Mouse (Mus musculus) lung, embryonic 15.5 days (tissue): ENCODE measurements around the gene Wasf2. TPM values are rescaled to one million over a fixed set of nuclear protein-coding genes. Genes with fewer than 3 reads are reported as not detected.

Source experiments
- ATAC-seq: fragments of 200-750 bp; cut with Nextera tagmentation; 2 replicates; pipeline ENCODE4 v1.8.0; 2017; ENCODE audit warnings: moderate number of reproducible peaks, borderline replicate concordance; ENCODE audit not compliant: low FRiP score, low TSS enrichment; ENCODE audit errors: extremely low read depth
- H3K27ac ChIP-seq: fragments of 300-500 bp; sonication (generic); 2 replicates; pipeline ENCODE4 v1.5.1; 2015; ENCODE audit warnings: moderate library complexity, mild to moderate bottlenecking, inconsistent platforms
- H3K27me3 ChIP-seq: fragments of 300-500 bp; sonication (generic); 2 replicates; pipeline ENCODE4 v1.6.1; 2015; ENCODE audit warnings: inconsistent platforms
- H3K36me3 ChIP-seq: fragments of 300-500 bp; sonication (generic); 2 replicates; pipeline ENCODE4 v1.6.1; 2015; ENCODE audit warnings: inconsistent platforms
- H3K4me1 ChIP-seq: fragments of 300-500 bp; sonication (generic); 2 replicates; pipeline ENCODE4 v1.6.1; 2015; ENCODE audit warnings: inconsistent platforms
- H3K4me2 ChIP-seq: fragments of 300-500 bp; sonication (generic); 2 replicates; pipeline ENCODE4 v1.6.1; 2015; ENCODE audit warnings: inconsistent platforms, mild to moderate bottlenecking, moderate library complexity
- H3K4me3 ChIP-seq: fragments of 300-500 bp; sonication (generic); 2 replicates; pipeline ENCODE4 v1.5.1; 2015; ENCODE audit warnings: mild to moderate bottlenecking, inconsistent platforms
- H3K9ac ChIP-seq: fragments of 300-500 bp; sonication (generic); 2 replicates; pipeline ENCODE4 v1.6.1; 2015; ENCODE audit warnings: inconsistent platforms
- H3K9me3 ChIP-seq: fragments of 300-500 bp; sonication (generic); 2 replicates; pipeline ENCODE4 v1.6.1; 2016; ENCODE audit warnings: inconsistent platforms
- WGBS: fragments of 180-500 bp; shearing (Covaris S2); methylation state at CpG from one replicate; pipeline ENCODE4 v1.1.7; 2015; 5-methylcytosine and 5-hydroxymethylcytosine counted together
- polyA plus RNA-seq: library from polyadenylated mRNA; unstranded; fragments of >200 nt; fragmentation: Nextera tagmentation; extraction: Ambion mirVana; gene quantifications from 2 replicates; pipeline ENCODE4 v1.2.1, GENCODE M21; 2015

Gene Wasf2
- polyA plus RNA-seq, 1 experiment from 2014 or later: 120 TPM

DNA sequence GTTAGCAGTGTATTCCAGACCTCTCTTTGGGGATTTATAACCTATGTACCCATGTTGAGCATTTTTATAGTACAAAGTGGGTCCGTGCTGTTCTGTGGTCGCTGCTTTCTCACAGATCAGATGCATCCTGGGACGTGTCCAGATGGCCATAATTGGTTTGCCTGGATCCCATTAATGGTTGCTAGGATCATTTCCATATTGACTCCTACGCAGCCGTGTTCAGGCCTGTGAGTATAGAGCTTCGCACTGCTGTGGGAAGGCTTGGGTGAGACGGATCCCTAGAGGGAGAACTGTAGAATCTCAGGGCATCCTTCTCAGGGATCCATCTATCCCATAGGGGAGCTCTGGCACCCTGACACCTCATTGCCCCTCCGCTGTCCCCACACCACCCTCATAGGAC lies 99.3 kb downstream of the Wasf2 start:
- H3K4me3 ChIP-seq: no peak overlapping the region
- 80% methylated on average over 8 of the region's 8 CpGs for WGBS
- no peak overlapping the region for H3K9ac ChIP-seq
- ATAC-seq: no peak
- H3K4me2 ChIP-seq: no peak overlapping the region
- H3K36me3 ChIP-seq: no peaks in the 10 kb centered on the region
- H3K4me1 ChIP-seq: no peaks in the 10 kb centered on the region
- no peaks in the 10 kb centered on the region for H3K27me3 ChIP-seq
- no peaks in the 10 kb centered on the region for H3K9me3 ChIP-seq
- H3K27ac ChIP-seq: no peak overlapping the region

DNA sequence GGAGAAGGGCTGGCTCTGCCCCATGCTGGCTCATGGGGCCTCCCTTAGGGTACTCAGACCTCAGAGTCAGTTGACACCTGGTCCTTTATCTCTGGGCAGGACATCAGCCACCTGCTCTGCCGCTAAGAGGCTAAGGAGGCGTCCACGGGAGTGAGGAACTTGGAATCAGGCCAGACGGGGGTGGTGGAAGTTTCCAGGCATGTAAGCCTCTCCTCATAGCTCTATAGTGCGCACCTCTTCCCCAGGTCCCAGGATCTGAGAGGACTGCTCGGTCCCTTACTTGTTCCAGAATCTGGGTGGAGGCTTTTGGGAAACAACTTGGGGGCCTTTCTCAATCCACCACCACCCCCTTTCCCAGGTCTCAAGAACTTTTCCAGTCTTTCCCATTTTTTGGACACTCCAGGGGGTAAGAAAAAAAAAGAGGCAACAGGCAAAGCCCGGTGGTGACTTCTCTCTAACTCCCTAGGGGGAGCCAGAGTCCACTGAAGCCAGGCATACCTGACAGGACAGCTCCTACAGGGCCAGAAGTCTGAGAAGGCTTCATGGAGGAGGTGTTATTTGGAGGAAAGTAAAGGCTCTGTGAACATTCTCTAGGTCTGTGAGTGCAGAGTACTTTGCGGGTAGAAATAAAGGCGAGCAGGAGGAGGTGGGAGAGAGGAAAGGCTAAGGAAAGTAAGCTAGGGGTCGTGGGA lies 103.1 kb downstream of the Wasf2 start:
- no peak overlapping the region for H3K27ac ChIP-seq
- H3K9ac ChIP-seq: no peak overlapping the region
- no peak overlapping the region for H3K4me3 ChIP-seq
- no peaks in the 10 kb centered on the region for H3K4me1 ChIP-seq
- ATAC-seq: no peak
- no peaks in the 10 kb centered on the region for H3K27me3 ChIP-seq
- no peaks in the 10 kb centered on the region for H3K36me3 ChIP-seq
- no peak overlapping the region for H3K4me2 ChIP-seq
- 27% methylated on average over 10 of the region's 10 CpGs for WGBS
- H3K9me3 ChIP-seq: no peaks in the 10 kb centered on the region

DNA sequence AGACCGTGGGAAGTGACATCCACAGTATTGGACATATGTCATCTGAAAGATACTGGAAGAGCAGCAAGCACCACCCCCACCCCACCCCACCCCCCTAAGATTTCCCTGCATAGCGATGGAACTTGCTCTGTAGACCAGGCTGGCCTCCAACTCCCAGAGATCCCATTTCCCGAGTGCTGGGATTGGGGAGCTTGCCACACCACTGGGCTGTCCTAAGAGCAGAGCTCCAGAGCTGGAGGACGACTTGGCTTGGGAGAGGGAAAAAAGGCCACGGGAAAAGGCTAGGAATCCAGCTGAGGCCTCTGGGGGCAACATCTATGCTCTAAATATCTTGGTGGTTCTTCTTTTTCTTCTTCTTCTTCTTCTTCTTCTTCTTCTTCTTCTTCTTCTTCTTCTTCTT lies 104.5 kb downstream of the Wasf2 start:
- H3K27me3 ChIP-seq: no peaks in the 10 kb centered on the region
- H3K4me1 ChIP-seq: no peaks in the 10 kb centered on the region
- WGBS: 52% methylated on average over 5 of the region's 5 CpGs
- ATAC-seq: no peak
- no peaks in the 10 kb centered on the region for H3K36me3 ChIP-seq
- no peak overlapping the region for H3K27ac ChIP-seq
- H3K9me3 ChIP-seq: no peaks in the 10 kb centered on the region
- no peak overlapping the region for H3K4me2 ChIP-seq
- no peak overlapping the region for H3K9ac ChIP-seq
- no peak overlapping the region for H3K4me3 ChIP-seq

GRCm38 (mm10) chr4:133235415-133235814 lies 105.1 kb downstream of the Wasf2 start:
- Histone ChIP-seq H3K27me3 (no peaks in the 10 kb centered on the region), H3K36me3 (no peaks in the 10 kb centered on the region), H3K4me2 (no peak overlapping the region), H3K4me3 (no peak overlapping the region), H3K9me3 (no peaks in the 10 kb centered on the region), H3K27ac (no peak overlapping the region), H3K4me1 (peaks cover 1% of the 10 kb centered on the region), H3K9ac (no peak overlapping the region)
- 77% methylated on average over 5 of the region's 5 CpGs for WGBS
- no peak for ATAC-seq

DNA sequence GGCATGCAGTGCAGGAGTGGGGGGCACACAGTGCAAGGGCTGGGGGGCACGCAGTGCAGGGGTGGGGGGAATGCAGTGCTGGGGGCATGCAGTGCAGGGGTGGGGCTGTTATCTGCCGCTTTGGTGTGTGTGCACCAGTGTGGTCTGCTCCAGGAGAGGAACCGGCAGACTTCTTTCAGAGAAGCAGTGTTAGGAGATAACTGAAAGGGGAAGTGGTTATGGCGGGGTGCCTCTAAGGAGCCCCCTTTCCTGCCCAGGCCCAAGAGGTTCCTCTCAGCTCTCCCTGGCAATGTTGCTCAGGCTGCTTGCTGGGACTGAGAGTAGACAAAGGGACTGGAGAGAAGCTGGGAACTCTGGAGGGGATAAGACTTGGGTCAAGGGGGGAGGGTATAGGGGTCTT lies 107.6 kb downstream of the Wasf2 start:
- Histone ChIP-seq H3K27me3 (0 out of 2 replicates have a peak, but pooled peaks cover 8% of the 10 kb centered on the region), H3K9me3 (no peaks in the 10 kb centered on the region), H3K36me3 (no peaks in the 10 kb centered on the region), H3K4me3 (no peak overlapping the region), H3K27ac (no peak overlapping the region), H3K4me1 (peaks cover 11% of the 10 kb centered on the region), H3K4me2 (no peak overlapping the region), H3K9ac (no peak overlapping the region)
- whole genome bisulfite sequencing: 57% methylated on average over 4 of the region's 4 CpGs
- ATAC-seq: no peak

DNA sequence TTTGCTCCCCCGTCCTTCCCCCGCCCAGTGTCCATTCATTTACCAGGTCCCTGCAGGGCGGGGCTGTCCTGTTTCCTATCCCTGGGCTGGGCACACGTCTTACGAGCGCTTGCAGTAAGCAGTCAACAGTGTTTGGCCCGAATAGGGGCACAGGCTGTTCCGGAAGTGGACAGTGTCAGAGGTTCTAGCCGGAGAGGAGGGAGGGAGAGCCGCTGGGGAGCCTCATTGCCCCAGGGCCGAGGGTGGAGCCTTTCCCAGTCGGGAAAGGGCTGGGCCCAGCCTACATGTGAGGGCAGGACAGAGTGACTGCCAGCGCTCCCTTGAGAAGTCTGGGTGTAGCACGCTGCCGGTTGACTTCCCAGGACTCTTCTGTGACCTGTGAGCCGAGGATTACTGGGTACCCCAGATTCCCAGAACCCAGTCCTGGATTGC lies 110.2 kb downstream of the Wasf2 start, which contains the start of gene Map3k6:
Gene Map3k6, plus strand, starts transcription at position 329 of the 432 bp plus-strand sequence.
- H3K9me3 ChIP-seq: no peaks in the 10 kb centered on the region
- 4% methylated on average over 16 of the region's 16 CpGs for WGBS
- peak within 1 kb of the TSS; percentile 92 for H3K4me2 ChIP-seq
- H3K4me3 ChIP-seq: peak within 1 kb of the TSS; percentile 53
- no peaks in the 10 kb centered on the region for H3K36me3 ChIP-seq
- H3K4me1 ChIP-seq: peaks cover 11% of the 10 kb centered on the region
- peaks cover 19% of the 10 kb centered on the region; the same call in 1 of the 2 replicates for H3K27me3 ChIP-seq
- peak within 1 kb of the TSS; percentile 60 for H3K9ac ChIP-seq
- H3K27ac ChIP-seq: peak within 1 kb of the TSS; percentile 79
- ATAC-seq: peak; percentile 74

GRCm38 (mm10) chr4:133240934-133241908 lies 110.9 kb downstream of the Wasf2 start:
- Histone ChIP-seq H3K9ac (peak overlapping the region; percentile 60), H3K4me2 (peak overlapping the region; percentile 92), H3K9me3 (no peaks in the 10 kb centered on the region), H3K27me3 (peaks cover 26% of the 10 kb centered on the region; the same call in 1 of the 2 replicates), H3K27ac (peak overlapping the region; percentile 79), H3K4me1 (peaks cover 11% of the 10 kb centered on the region), H3K36me3 (no peaks in the 10 kb centered on the region), H3K4me3 (peak overlapping the region; percentile 53)
- WGBS: under 1% methylated on average over 77 of the region's 78 CpGs
- peak; percentile 92 for ATAC-seq

GRCm38 (mm10) chr4:133241910-133242309 lies 111.6 kb downstream of the Wasf2 start:
- Histone ChIP-seq H3K27ac (no peak overlapping the region), H3K4me2 (peak overlapping the region; percentile 92), H3K9ac (no peak overlapping the region), H3K27me3 (peaks cover 33% of the 10 kb centered on the region), H3K9me3 (no peaks in the 10 kb centered on the region), H3K36me3 (no peaks in the 10 kb centered on the region), H3K4me1 (peaks cover 11% of the 10 kb centered on the region), H3K4me3 (peak overlapping the region; percentile 53)
- no peak for ATAC-seq
- WGBS: 19% methylated on average over 11 of the region's 11 CpGs

GRCm38 (mm10) chr4:133242710-133243109 lies 112.4 kb downstream of the Wasf2 start:
- H3K4me1 ChIP-seq: peaks cover 11% of the 10 kb centered on the region
- no peak overlapping the region for H3K4me2 ChIP-seq
- H3K27me3 ChIP-seq: peaks cover 41% of the 10 kb centered on the region
- no peak for ATAC-seq
- no peaks in the 10 kb centered on the region for H3K9me3 ChIP-seq
- no peak overlapping the region for H3K27ac ChIP-seq
- no peak overlapping the region for H3K4me3 ChIP-seq
- 61% methylated on average over 9 of the region's 9 CpGs for WGBS
- no peaks in the 10 kb centered on the region for H3K36me3 ChIP-seq
- H3K9ac ChIP-seq: no peak overlapping the region

GRCm38 (mm10) chr4:133243538-133243937 lies 113.2 kb downstream of the Wasf2 start:
- Histone ChIP-seq H3K27me3 (peaks cover 49% of the 10 kb centered on the region), H3K9ac (no peak overlapping the region), H3K4me1 (peaks cover 11% of the 10 kb centered on the region), H3K4me2 (0 out of 2 replicates have a peak overlapping the region, but pooled peaks have one; percentile 9), H3K27ac (no peak overlapping the region), H3K4me3 (no peak overlapping the region), H3K36me3 (no peaks in the 10 kb centered on the region), H3K9me3 (no peaks in the 10 kb centered on the region)
- WGBS: 18% methylated on average over 12 of the region's 13 CpGs
- no peak for ATAC-seq

GRCm38 (mm10) chr4:133244289-133244688 lies 114.0 kb downstream of the Wasf2 start:
- Histone ChIP-seq H3K4me3 (no peak overlapping the region), H3K9ac (no peak overlapping the region), H3K27ac (no peak overlapping the region), H3K4me2 (no peak overlapping the region), H3K9me3 (no peaks in the 10 kb centered on the region), H3K4me1 (peaks cover 11% of the 10 kb centered on the region), H3K36me3 (no peaks in the 10 kb centered on the region), H3K27me3 (peaks cover 56% of the 10 kb centered on the region)
- 76% methylated on average over 1 of the region's 1 CpGs for WGBS
- no peak for ATAC-seq

DNA sequence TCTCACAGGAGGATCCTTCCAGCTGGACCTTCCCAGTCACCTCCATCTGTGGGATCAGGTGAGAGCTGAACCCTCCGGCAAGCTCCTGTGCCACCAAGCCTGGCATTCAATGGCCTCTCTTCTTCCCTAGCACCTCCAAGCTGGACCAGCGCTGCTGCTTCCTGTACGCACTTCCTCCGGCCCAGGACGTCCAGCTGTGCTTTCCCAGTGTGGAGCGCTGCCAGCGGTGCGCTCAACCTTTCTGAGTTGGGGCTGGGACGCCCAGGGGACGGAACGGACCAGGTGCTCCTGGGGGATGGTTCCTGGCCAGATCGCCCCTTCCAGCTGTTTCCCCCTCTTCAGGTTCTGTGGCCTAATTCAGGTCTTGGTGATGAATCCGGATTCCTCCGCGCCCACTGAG lies 116.8 kb downstream of the Wasf2 start:
- 20% methylated on average over 15 of the region's 15 CpGs for WGBS
- Histone ChIP-seq H3K4me1 (peaks cover 14% of the 10 kb centered on the region), H3K36me3 (no peaks in the 10 kb centered on the region), H3K27me3 (peaks cover 83% of the 10 kb centered on the region), H3K4me2 (no peak overlapping the region), H3K27ac (no peak overlapping the region), H3K9ac (no peak overlapping the region), H3K4me3 (no peak overlapping the region), H3K9me3 (no peaks in the 10 kb centered on the region)
- ATAC-seq: no peak
